Mouse (Mus musculus): ENCODE data around the gene Epha8. TPM values are rescaled to one million over a fixed set of nuclear protein-coding genes. Genes with fewer than 3 reads are reported as not detected.

Gene Epha8
- total and polyA plus RNA-seq, 3 experiments = not detected

- Histone ChIP-seq H3K4me1 (ENCODE audit: control insufficient read depth in 1 of 2, insufficient read depth in 2 of 2) (no peaks in the 10 kb centered on the region), H3K9ac (ENCODE audit: insufficient read depth, low read depth) (no peak overlapping the region), H3K4me2 (ENCODE audit: insufficient read depth, low read depth, poor library complexity, severe bottlenecking) (no peak overlapping the region), H3K4me3 (replicated peaks in 1 of 3; ENCODE audit: low read depth in 2 of 3, low read length in 2 of 3, poor library complexity in 1 of 3) (no peak overlapping the region), H3K79me2 (replicated peaks; ENCODE audit: control insufficient read depth, extremely low read depth, insufficient read depth, poor library complexity, severe bottlenecking) (no peaks in the 10 kb centered on the region), H3K9me3 (replicated peaks; ENCODE audit: low read length) (peaks cover 6% of the 10 kb centered on the region), H3K27me3 (replicated peaks) (peaks cover 96% of the 10 kb centered on the region), H3K27ac (ENCODE audit: insufficient read depth, low read depth) (no peak overlapping the region), H3K36me3 (replicated peaks in 1 of 2; ENCODE audit: control insufficient read depth in 1 of 2, insufficient read depth in 1 of 2, low read length in 1 of 2) (no peaks in the 10 kb centered on the region)
- TF ChIP-seq UBTF (IDR thresholded peaks at IDR 0.05; ENCODE audit: low read depth, low read length) = no peak
- TF ChIP-seq MAFK (IDR thresholded peaks at IDR 0.05; ENCODE audit: insufficient replicate concordance, low read length) = no peak
- no peak for TF ChIP-seq CHD2 (IDR thresholded peaks at IDR 0.05; ENCODE audit: low read length)
- no peak for TF ChIP-seq PAX5 (IDR thresholded peaks at IDR 0.05; ENCODE audit: low read length)
- no peak for TF ChIP-seq ZMIZ1 (IDR thresholded peaks at IDR 0.05; ENCODE audit: low read depth, low read length)
- no peak for TF ChIP-seq ZNF384 (IDR thresholded peaks at IDR 0.05; ENCODE audit: low read depth, low read length)
- no peak for TF ChIP-seq MAZ (IDR thresholded peaks at IDR 0.05; ENCODE audit: low read depth, low read length)
- no peak for TF ChIP-seq ZC3H11A (IDR thresholded peaks at IDR 0.05; ENCODE audit: low read depth, low read length)
- no peak for TF ChIP-seq MAX (IDR thresholded peaks at IDR 0.05; ENCODE audit: low read length)
- no peak for TF ChIP-seq MEF2A (IDR thresholded peaks at IDR 0.05; ENCODE audit: borderline replicate concordance, low read depth, low read length)
- TF ChIP-seq NELFE (IDR thresholded peaks at IDR 0.05; ENCODE audit: low read depth, low read length) = no peak
- TF ChIP-seq NRF1 (IDR thresholded peaks at IDR 0.05; ENCODE audit: low read depth, low read length) = no peak
- no peak for TF ChIP-seq RAD21 (IDR thresholded peaks at IDR 0.05; ENCODE audit: low read depth, low read length)
- no peak for DNase-seq (ENCODE audit: extremely low read depth)
- dilution Hi-C loops (cut with MboI; ENCODE audit: extremely low pct_ligation_motif_present, extremely low pct_unique_long_range_greater_than_20kb, low sequenced_read_pairs) (no loop called here), in situ Hi-C loops (cut with MboI; ENCODE audit: low pct_ligation_motif_present, low pct_unique_long_range_greater_than_20kb, low sequenced_read_pairs) (no loop called here)
Observed at GRCm38 (mm10) chr4:136944558-136945350, 11.9 kb downstream of the Epha8 start.

DNA sequence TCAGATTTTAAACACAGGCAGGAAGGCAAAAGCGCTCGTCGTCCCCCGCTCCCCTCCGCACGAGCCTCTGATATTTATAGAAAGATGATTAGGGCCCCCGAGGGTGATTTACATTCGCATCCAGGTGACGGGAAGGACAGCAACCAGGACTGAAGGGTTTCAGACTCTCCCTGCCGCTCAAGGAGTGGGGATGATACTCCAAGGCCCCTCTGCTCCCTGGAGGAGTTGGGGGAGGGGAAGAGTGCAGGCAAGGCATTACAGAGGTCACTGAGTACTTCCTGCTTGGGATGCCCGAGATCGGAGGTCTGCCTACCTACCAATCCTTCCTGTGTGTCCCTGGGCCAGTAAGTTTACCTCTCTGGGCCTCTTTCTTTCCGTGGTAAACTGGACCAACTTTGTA is 13.4 kb downstream of the Epha8 start:
- dilution Hi-C loops (cut with MboI; ENCODE audit: extremely low pct_ligation_motif_present, extremely low pct_unique_long_range_greater_than_20kb, low sequenced_read_pairs) (no loop called here), in situ Hi-C loops (cut with MboI; ENCODE audit: low pct_ligation_motif_present, low pct_unique_long_range_greater_than_20kb, low sequenced_read_pairs) (no loop called here)
- H3K4me2 ChIP-seq (ENCODE audit: insufficient read depth, low read depth, poor library complexity, severe bottlenecking) = no peak overlapping the region

More for the DNA sequence above, 13.4 kb downstream of the Epha8 start:
- Histone ChIP-seq H3K4me3 (replicated peaks in 1 of 3; ENCODE audit: low read depth in 2 of 3, low read length in 2 of 3, poor library complexity in 1 of 3) (no peak overlapping the region), H3K36me3 (replicated peaks in 1 of 2; ENCODE audit: control insufficient read depth in 1 of 2, insufficient read depth in 1 of 2, low read length in 1 of 2) (no peaks in the 10 kb centered on the region), H3K9me3 (replicated peaks; ENCODE audit: low read length) (peaks cover 6% of the 10 kb centered on the region), H3K9ac (ENCODE audit: insufficient read depth, low read depth) (no peak overlapping the region), H3K4me1 (ENCODE audit: control insufficient read depth in 1 of 2, insufficient read depth in 2 of 2) (no peaks in the 10 kb centered on the region), H3K27me3 (replicated peaks) (peaks cover 99% of the 10 kb centered on the region), H3K79me2 (replicated peaks; ENCODE audit: control insufficient read depth, extremely low read depth, insufficient read depth, poor library complexity, severe bottlenecking) (no peaks in the 10 kb centered on the region), H3K27ac (ENCODE audit: insufficient read depth, low read depth) (no peak overlapping the region)
- no peak for TF ChIP-seq BHLHE40 (IDR thresholded peaks at IDR 0.05; ENCODE audit: low read depth, low read length)
- TF ChIP-seq UBTF (IDR thresholded peaks at IDR 0.05; ENCODE audit: low read depth, low read length) = no peak
- TF ChIP-seq SMC3 (IDR thresholded peaks at IDR 0.05; ENCODE audit: low read depth, low read length) = no peak
- TF ChIP-seq MEF2A (IDR thresholded peaks at IDR 0.05; ENCODE audit: borderline replicate concordance, low read depth, low read length) = no peak
- no peak for TF ChIP-seq CHD1 (IDR thresholded peaks at IDR 0.05; ENCODE audit: low read depth, low read length)
- no peak for DNase-seq (ENCODE audit: extremely low read depth)
